Mouse (Mus musculus) regulatory T cell (primary cell): ENCODE results near the gene Spcs1.

ENCODE experiments used
- in situ Hi-C: fragments of 300-600 bp; cut with MboI, MseI; formaldehyde crosslinking; loops from one replicate; pipeline ENCODE4 v1.15.1; 2025; ENCODE audit warnings: high pct_unique_total_duplicates

Spcs1 gene

GRCm38 (mm10) chr14:30951154-30951825 is 50.2 kb downstream of the Spcs1 start, which contains the start of gene Nek4:
TSS of gene Nek4 (plus strand) at chr14:30951377.
- in situ Hi-C loops = no loop called here

- in situ Hi-C loops = no loop called here
These were observed 51.5 kb downstream of the Spcs1 start for GRCm38 (mm10) chr14:30949986-30950385.
